Mouse (Mus musculus): ENCODE measurements around the gene Snrpd3. TPM values are rescaled to one million over a fixed set of nuclear protein-coding genes. Genes with fewer than 3 reads are reported as not detected.
A peak's percentile ranks its signal among the peaks of the same experiment; 100 is the strongest.
"Not testable (repeated sequence)": the region's sequence is repeated elsewhere in the genome, so short reads cannot be mapped to it uniquely, and the experiment has no call there.

Snrpd3 gene
- polyA plus RNA-seq, 1 experiment: not detected

GRCm38 (mm10) chr10:75495921-75496320 lies 21.4 kb upstream of the Snrpd3 start:
- H3K4me3 ChIP-seq (ENCODE audit: insufficient read depth, low read depth, low read length): no peak overlapping the region
- no peak overlapping the region for H3K27ac ChIP-seq (ENCODE audit: insufficient read depth, low read depth, low read length)
- no peaks in the 10 kb centered on the region for H3K4me1 ChIP-seq (ENCODE audit: control insufficient read depth, insufficient read depth, low read length)
- TF ChIP-seq CTCF (IDR thresholded peaks at IDR 0.05; ENCODE audit: insufficient read depth, low read depth, low read length) (no peak), POLR2A (IDR thresholded peaks at IDR 0.05; ENCODE audit: insufficient read depth, low read depth, low read length) (no peak)

GRCm38 (mm10) chr10:75499214-75499613 lies 18.1 kb upstream of the Snrpd3 start:
- 87% methylated on average over 7 of the region's 7 CpGs for WGBS
- H3K27ac ChIP-seq (ENCODE audit: insufficient read depth, low read depth, low read length); H3K4me1 ChIP-seq (ENCODE audit: control insufficient read depth, insufficient read depth, low read length); H3K4me3 ChIP-seq (ENCODE audit: insufficient read depth, low read depth, low read length): not testable (repeated sequence)

- Histone ChIP-seq H3K4me3 (ENCODE audit: insufficient read depth, low read depth, low read length) (no peak overlapping the region), H3K27ac (ENCODE audit: insufficient read depth, low read depth, low read length) (no peak overlapping the region), H3K4me1 (ENCODE audit: control insufficient read depth, insufficient read depth, low read length) (no peaks in the 10 kb centered on the region)
- 67% methylated on average over 3 of the region's 3 CpGs for WGBS
- TF ChIP-seq POLR2A (IDR thresholded peaks at IDR 0.05; ENCODE audit: insufficient read depth, low read depth, low read length): no peak
- no peak for TF ChIP-seq CTCF (IDR thresholded peaks at IDR 0.05; ENCODE audit: insufficient read depth, low read depth, low read length)
These were observed 17.6 kb upstream of the Snrpd3 start for GRCm38 (mm10) chr10:75499791-75500190.

GRCm38 (mm10) chr10:75500345-75500744 lies 17.0 kb upstream of the Snrpd3 start:
- Histone ChIP-seq H3K4me3 (ENCODE audit: insufficient read depth, low read depth, low read length) (no peak overlapping the region), H3K27ac (ENCODE audit: insufficient read depth, low read depth, low read length) (no peak overlapping the region), H3K4me1 (ENCODE audit: control insufficient read depth, insufficient read depth, low read length) (no peaks in the 10 kb centered on the region)
- TF ChIP-seq CTCF (IDR thresholded peaks at IDR 0.05; ENCODE audit: insufficient read depth, low read depth, low read length) (no peak), POLR2A (IDR thresholded peaks at IDR 0.05; ENCODE audit: insufficient read depth, low read depth, low read length) (no peak)
- 81% methylated on average over 7 of the region's 7 CpGs for WGBS

- 90% methylated on average over 1 of the region's 1 CpGs for WGBS
- H3K4me1 ChIP-seq (ENCODE audit: control insufficient read depth, insufficient read depth, low read length): no peaks in the 10 kb centered on the region
- H3K4me3 ChIP-seq (ENCODE audit: insufficient read depth, low read depth, low read length): no peak overlapping the region
- no peak overlapping the region for H3K27ac ChIP-seq (ENCODE audit: insufficient read depth, low read depth, low read length)
- TF ChIP-seq POLR2A (IDR thresholded peaks at IDR 0.05; ENCODE audit: insufficient read depth, low read depth, low read length) (no peak), CTCF (IDR thresholded peaks at IDR 0.05; ENCODE audit: insufficient read depth, low read depth, low read length) (no peak)
These were observed 15.7 kb upstream of the Snrpd3 start for GRCm38 (mm10) chr10:75501641-75502040.

GRCm38 (mm10) chr10:75503692-75504091 lies 13.7 kb upstream of the Snrpd3 start:
- Histone ChIP-seq H3K4me3 (ENCODE audit: insufficient read depth, low read depth, low read length) (no peak overlapping the region), H3K27ac (ENCODE audit: insufficient read depth, low read depth, low read length) (no peak overlapping the region), H3K4me1 (ENCODE audit: control insufficient read depth, insufficient read depth, low read length) (no peaks in the 10 kb centered on the region)
- TF ChIP-seq CTCF (IDR thresholded peaks at IDR 0.05; ENCODE audit: insufficient read depth, low read depth, low read length) (no peak), POLR2A (IDR thresholded peaks at IDR 0.05; ENCODE audit: insufficient read depth, low read depth, low read length) (no peak)
- WGBS: 96% methylated on average over 7 of the region's 7 CpGs

- Histone ChIP-seq H3K27ac (ENCODE audit: insufficient read depth, low read depth, low read length) (no peak overlapping the region), H3K4me3 (ENCODE audit: insufficient read depth, low read depth, low read length) (no peak overlapping the region), H3K4me1 (ENCODE audit: control insufficient read depth, insufficient read depth, low read length) (no peaks in the 10 kb centered on the region)
- TF ChIP-seq CTCF (IDR thresholded peaks at IDR 0.05; ENCODE audit: insufficient read depth, low read depth, low read length) (no peak), POLR2A (IDR thresholded peaks at IDR 0.05; ENCODE audit: insufficient read depth, low read depth, low read length) (no peak)
- WGBS: 86% methylated on average over 8 of the region's 8 CpGs
These were observed 12.9 kb upstream of the Snrpd3 start for GRCm38 (mm10) chr10:75504234-75505129.

- Histone ChIP-seq H3K4me1 (ENCODE audit: control insufficient read depth, insufficient read depth, low read length) (no peaks in the 10 kb centered on the region), H3K4me3 (ENCODE audit: insufficient read depth, low read depth, low read length) (no peak overlapping the region), H3K27ac (ENCODE audit: insufficient read depth, low read depth, low read length) (no peak overlapping the region)
- 79% methylated on average over 3 of the region's 3 CpGs for WGBS
- no peak for TF ChIP-seq POLR2A (IDR thresholded peaks at IDR 0.05; ENCODE audit: insufficient read depth, low read depth, low read length)
- TF ChIP-seq CTCF (IDR thresholded peaks at IDR 0.05; ENCODE audit: insufficient read depth, low read depth, low read length): no peak
These were observed 12.2 kb upstream of the Snrpd3 start for GRCm38 (mm10) chr10:75505130-75505495.

GRCm38 (mm10) chr10:75505928-75506327 lies 11.4 kb upstream of the Snrpd3 start:
- H3K4me1 ChIP-seq (ENCODE audit: control insufficient read depth, insufficient read depth, low read length); H3K27ac ChIP-seq (ENCODE audit: insufficient read depth, low read depth, low read length): not testable (repeated sequence)
- 97% methylated on average over 3 of the region's 3 CpGs for WGBS

GRCm38 (mm10) chr10:75510446-75510845 lies 6.9 kb upstream of the Snrpd3 start:
- WGBS: 70% methylated on average over 7 of the region's 7 CpGs

More at GRCm38 (mm10) chr10:75505928-75506327, 11.4 kb upstream of the Snrpd3 start:
- H3K4me3 ChIP-seq (ENCODE audit: insufficient read depth, low read depth, low read length): not testable (repeated sequence)

More at GRCm38 (mm10) chr10:75510446-75510845, 6.9 kb upstream of the Snrpd3 start:
- Histone ChIP-seq H3K27ac (ENCODE audit: insufficient read depth, low read depth, low read length) (no peak overlapping the region), H3K4me1 (ENCODE audit: control insufficient read depth, insufficient read depth, low read length) (no peaks in the 10 kb centered on the region), H3K4me3 (ENCODE audit: insufficient read depth, low read depth, low read length) (no peak overlapping the region)
- TF ChIP-seq CTCF (IDR thresholded peaks at IDR 0.05; ENCODE audit: insufficient read depth, low read depth, low read length): peak; percentile 16; the same call in 1 of the 2 replicates
- TF ChIP-seq POLR2A (IDR thresholded peaks at IDR 0.05; ENCODE audit: insufficient read depth, low read depth, low read length): no peak
